Mouse (Mus musculus) G1E (cell line): ENCODE data around the gene Mbnl1.
"Not testable (repeated sequence)": the region's sequence is repeated elsewhere in the genome, so short reads cannot be mapped to it uniquely, and the experiment has no call there.

Experiments
- CTCF ChIP-seq: IDR thresholded peaks from 2 replicates; pipeline ENCODE4 v1.5.1; 2012; ENCODE audit warnings: low read depth, low read length, inconsistent platforms, mixed read lengths
- GATA1 ChIP-seq: IDR thresholded peaks from 2 replicates; pipeline ENCODE4 v1.6.1; 2012; ENCODE audit warnings: borderline replicate concordance, low read length, inconsistent platforms, mixed read lengths
- POLR2AphosphoS5 ChIP-seq: IDR thresholded peaks from 2 replicates; pipeline ENCODE4 v1.6.1; 2012; ENCODE audit warnings: low read depth, low read length, inconsistent platforms; ENCODE audit not compliant: insufficient replicate concordance

DNA sequence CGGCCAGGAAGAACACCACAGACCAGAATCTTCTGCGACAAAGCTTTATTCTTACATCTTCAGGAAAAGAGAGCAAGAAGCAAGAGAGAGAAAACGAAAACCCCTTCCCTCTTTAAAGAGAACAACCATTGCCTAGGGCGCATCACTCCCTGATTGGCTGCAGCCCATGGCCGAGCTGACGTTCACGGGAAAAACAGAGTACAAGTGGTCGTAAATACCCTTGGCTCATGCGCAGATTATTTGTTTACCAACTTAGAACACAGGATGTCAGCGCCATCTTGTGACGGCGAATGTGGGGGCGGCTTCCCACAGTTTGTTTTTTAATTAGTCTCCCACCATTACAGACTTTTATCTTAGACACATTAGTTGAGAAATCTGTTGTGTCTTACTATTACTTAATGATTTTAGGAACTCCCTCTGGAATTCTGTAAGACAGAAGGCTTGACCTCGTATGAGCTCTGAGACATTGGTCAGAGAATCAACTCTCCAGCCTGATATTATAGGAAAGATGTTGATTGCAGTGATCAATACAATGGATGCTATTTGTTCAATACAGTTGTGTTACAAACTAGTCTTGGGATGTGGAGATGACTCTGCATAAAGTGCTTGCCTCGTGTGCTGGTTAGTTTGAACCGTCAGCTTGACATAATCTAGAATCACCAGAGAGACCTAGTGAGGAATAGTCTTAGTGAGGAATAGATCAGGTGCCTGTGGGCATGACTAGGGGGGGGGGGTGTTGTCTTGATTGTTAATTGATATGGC lies 22.3 kb downstream of the Mbnl1 start:
- TF ChIP-seq CTCF, GATA1, POLR2AphosphoS5: not testable (repeated sequence)
